Mouse (Mus musculus) gonadal fat pad, adult 2 months (tissue): ENCODE measurements at regions not wholly inside any gene's neighbourhood (a gene's known extent, or its start where the extent isn't known, plus 50 kb on each side); places are given as distances from the start of the nearest gene placed in this dataset.

Source experiments
- DNase-seq: peaks from one replicate; pipeline ENCODE4 v3.0.0-alpha.2; 2012; ENCODE audit warnings: low read depth

- no peak for DNase-seq
These were observed 194.7 kb upstream of the Esrrg start for GRCm38 (mm10) chr1:187413881-187414280.

- DNase-seq, result no peak
These were observed 190.1 kb upstream of the Esrrg start for GRCm38 (mm10) chr1:187418186-187419140.

- DNase-seq, result no peak
These were observed 179.9 kb upstream of the Esrrg start for GRCm38 (mm10) chr1:187428536-187429215.

GRCm38 (mm10) chr1:187433716-187434634 lies 174.6 kb upstream of the Esrrg start:
- DNase-seq, result no peak

GRCm38 (mm10) chr1:187439170-187439914 lies 169.2 kb upstream of the Esrrg start:
- no peak for DNase-seq

- DNase-seq, result no peak
These were observed 166.9 kb upstream of the Esrrg start for GRCm38 (mm10) chr1:187441668-187442193.

GRCm38 (mm10) chr1:187446511-187446910 lies 162.1 kb upstream of the Esrrg start:
- no peak for DNase-seq

GRCm38 (mm10) chr1:187448173-187448572 lies 160.4 kb upstream of the Esrrg start:
- no peak for DNase-seq

- no peak for DNase-seq
These were observed 158.5 kb upstream of the Esrrg start for GRCm38 (mm10) chr1:187450106-187450505.

GRCm38 (mm10) chr1:187452189-187452588 lies 156.4 kb upstream of the Esrrg start:
- DNase-seq, result no peak

- no peak for DNase-seq
These were observed 154.2 kb upstream of the Esrrg start for GRCm38 (mm10) chr1:187454431-187454830.

GRCm38 (mm10) chr1:187484821-187485220 lies 123.8 kb upstream of the Esrrg start:
- DNase-seq, result peak; percentile 17

GRCm38 (mm10) chr1:187487948-187488690 lies 120.5 kb upstream of the Esrrg start:
- no peak for DNase-seq

GRCm38 (mm10) chr1:187489452-187489851 lies 119.1 kb upstream of the Esrrg start:
- DNase-seq, result no peak

GRCm38 (mm10) chr1:187505368-187505767 lies 103.2 kb upstream of the Esrrg start:
- DNase-seq, result no peak

GRCm38 (mm10) chr1:187507217-187507616 lies 101.4 kb upstream of the Esrrg start:
- no peak for DNase-seq

- no peak for DNase-seq
These were observed 77.2 kb upstream of the Esrrg start for GRCm38 (mm10) chr1:187531349-187531922.

GRCm38 (mm10) chr1:187536263-187536662 lies 72.3 kb upstream of the Esrrg start:
- DNase-seq, result no peak

GRCm38 (mm10) chr1:187556718-187557117 lies 51.9 kb upstream of the Esrrg start:
- peak; percentile 13 for DNase-seq
